Mouse (Mus musculus) lung, embryonic 15.5 days (tissue): ENCODE data around the gene Ubqln2. TPM values are rescaled to one million over a fixed set of nuclear protein-coding genes. Genes with fewer than 3 reads are reported as not detected.

Source experiments
- ATAC-seq: fragments of 200-750 bp; cut with Nextera tagmentation; 2 replicates; pipeline ENCODE4 v1.8.0; 2017; ENCODE audit warnings: moderate number of reproducible peaks, borderline replicate concordance; ENCODE audit not compliant: low FRiP score, low TSS enrichment; ENCODE audit errors: extremely low read depth
- H3K27ac ChIP-seq: fragments of 300-500 bp; sonication (generic); 2 replicates; pipeline ENCODE4 v1.5.1; 2015; ENCODE audit warnings: moderate library complexity, mild to moderate bottlenecking, inconsistent platforms
- H3K27me3 ChIP-seq: fragments of 300-500 bp; sonication (generic); 2 replicates; pipeline ENCODE4 v1.6.1; 2015; ENCODE audit warnings: inconsistent platforms
- H3K36me3 ChIP-seq: fragments of 300-500 bp; sonication (generic); 2 replicates; pipeline ENCODE4 v1.6.1; 2015; ENCODE audit warnings: inconsistent platforms
- H3K4me1 ChIP-seq: fragments of 300-500 bp; sonication (generic); 2 replicates; pipeline ENCODE4 v1.6.1; 2015; ENCODE audit warnings: inconsistent platforms
- H3K4me2 ChIP-seq: fragments of 300-500 bp; sonication (generic); 2 replicates; pipeline ENCODE4 v1.6.1; 2015; ENCODE audit warnings: inconsistent platforms, mild to moderate bottlenecking, moderate library complexity
- H3K4me3 ChIP-seq: fragments of 300-500 bp; sonication (generic); 2 replicates; pipeline ENCODE4 v1.5.1; 2015; ENCODE audit warnings: mild to moderate bottlenecking, inconsistent platforms
- H3K9ac ChIP-seq: fragments of 300-500 bp; sonication (generic); 2 replicates; pipeline ENCODE4 v1.6.1; 2015; ENCODE audit warnings: inconsistent platforms
- H3K9me3 ChIP-seq: fragments of 300-500 bp; sonication (generic); 2 replicates; pipeline ENCODE4 v1.6.1; 2016; ENCODE audit warnings: inconsistent platforms
- WGBS: fragments of 180-500 bp; shearing (Covaris S2); methylation state at CpG from one replicate; pipeline ENCODE4 v1.1.7; 2015; 5-methylcytosine and 5-hydroxymethylcytosine counted together
- polyA plus RNA-seq: library from polyadenylated mRNA; unstranded; fragments of >200 nt; fragmentation: Nextera tagmentation; extraction: Ambion mirVana; gene quantifications from 2 replicates; pipeline ENCODE4 v1.2.1, GENCODE M21; 2015

Gene Ubqln2
- polyA plus RNA-seq: 19.6 and 20.3 TPM in 2 replicates

GRCm38 (mm10) chrX:153497688-153498516 is at the start of gene Ubqln2:
Ubqln2 (plus strand) TSS chrX:153498227.
- no peaks in the 10 kb centered on the region for H3K36me3 ChIP-seq
- H3K9ac ChIP-seq: peak within 1 kb of the TSS; percentile 71
- H3K9me3 ChIP-seq: no peaks in the 10 kb centered on the region
- H3K4me3 ChIP-seq: peak within 1 kb of the TSS; percentile 58
- WGBS: 16% methylated on average over 72 of the region's 76 CpGs
- ATAC-seq: peak; percentile 93
- no peaks in the 10 kb centered on the region for H3K4me1 ChIP-seq
- H3K27ac ChIP-seq: peak within 1 kb of the TSS; percentile 95
- peak within 1 kb of the TSS; percentile 79 for H3K4me2 ChIP-seq
- no peaks in the 10 kb centered on the region for H3K27me3 ChIP-seq

GRCm38 (mm10) chrX:153451946-153452345 is 46.1 kb upstream of the Ubqln2 start:
- Histone ChIP-seq H3K9me3 (no peaks in the 10 kb centered on the region), H3K4me1 (no peaks in the 10 kb centered on the region), H3K4me3 (no peak overlapping the region), H3K9ac (no peak overlapping the region), H3K4me2 (no peak overlapping the region), H3K36me3 (no peaks in the 10 kb centered on the region), H3K27ac (no peak overlapping the region), H3K27me3 (no peaks in the 10 kb centered on the region)
- no peak for ATAC-seq
- whole genome bisulfite sequencing: 46% methylated on average over 5 of the region's 5 CpGs

GRCm38 (mm10) chrX:153476760-153477248 is 21.2 kb upstream of the Ubqln2 start:
- Histone ChIP-seq H3K36me3 (no peaks in the 10 kb centered on the region), H3K4me3 (no peak overlapping the region), H3K9me3 (no peaks in the 10 kb centered on the region), H3K27me3 (no peaks in the 10 kb centered on the region), H3K9ac (no peak overlapping the region), H3K4me1 (no peaks in the 10 kb centered on the region), H3K27ac (no peak overlapping the region), H3K4me2 (no peak overlapping the region)
- ATAC-seq: no peak
- 57% methylated on average over 8 of the region's 8 CpGs for WGBS

- 26% methylated on average over 3 of the region's 3 CpGs for WGBS
- Histone ChIP-seq H3K4me2 (no peak overlapping the region), H3K27me3 (no peaks in the 10 kb centered on the region), H3K36me3 (no peaks in the 10 kb centered on the region), H3K9me3 (no peaks in the 10 kb centered on the region), H3K4me3 (no peak overlapping the region), H3K4me1 (no peaks in the 10 kb centered on the region), H3K9ac (no peak overlapping the region), H3K27ac (no peak overlapping the region)
- no peak for ATAC-seq
Observed at GRCm38 (mm10) chrX:153492326-153492725, 5.7 kb upstream of the Ubqln2 start.

- WGBS: 25% methylated on average over 30 of the region's 30 CpGs
- Histone ChIP-seq H3K27ac (peak overlapping the region; percentile 95), H3K9me3 (no peaks in the 10 kb centered on the region), H3K4me3 (peak overlapping the region; percentile 58), H3K4me2 (peak overlapping the region; percentile 79), H3K9ac (peak overlapping the region; percentile 71), H3K27me3 (no peaks in the 10 kb centered on the region), H3K4me1 (no peaks in the 10 kb centered on the region), H3K36me3 (no peaks in the 10 kb centered on the region)
- 0 out of 2 replicates have a peak, but pooled peaks have one; percentile 9 for ATAC-seq
Observed at GRCm38 (mm10) chrX:153498665-153499293, 752 bp downstream of the Ubqln2 start.

GRCm38 (mm10) chrX:153499294-153500046 is 1.4 kb downstream of the Ubqln2 start:
- 35% methylated on average over 32 of the region's 32 CpGs for WGBS

GRCm38 (mm10) chrX:153500047-153500345 is 2.0 kb downstream of the Ubqln2 start:
- no peaks in the 10 kb centered on the region for H3K36me3 ChIP-seq
- WGBS: 27% methylated on average over 12 of the region's 12 CpGs
- H3K27ac ChIP-seq: no peak overlapping the region
- H3K27me3 ChIP-seq: no peaks in the 10 kb centered on the region
- peak overlapping the region; percentile 71 for H3K9ac ChIP-seq
- H3K4me1 ChIP-seq: no peaks in the 10 kb centered on the region
- ATAC-seq: no peak
- H3K9me3 ChIP-seq: no peaks in the 10 kb centered on the region
- H3K4me2 ChIP-seq: peak overlapping the region; percentile 79
- H3K4me3 ChIP-seq: peak overlapping the region; percentile 58

More at GRCm38 (mm10) chrX:153499294-153500046, 1.4 kb downstream of the Ubqln2 start:
- H3K36me3 ChIP-seq: no peaks in the 10 kb centered on the region
- ATAC-seq: no peak
- H3K4me3 ChIP-seq: peak overlapping the region; percentile 58
- H3K9me3 ChIP-seq: no peaks in the 10 kb centered on the region
- no peak overlapping the region for H3K27ac ChIP-seq
- H3K4me1 ChIP-seq: no peaks in the 10 kb centered on the region
- H3K4me2 ChIP-seq: peak overlapping the region; percentile 79
- peak overlapping the region; percentile 71 for H3K9ac ChIP-seq
- no peaks in the 10 kb centered on the region for H3K27me3 ChIP-seq

- 45% methylated on average over 9 of the region's 9 CpGs for WGBS
- Histone ChIP-seq H3K4me1 (no peaks in the 10 kb centered on the region), H3K36me3 (no peaks in the 10 kb centered on the region), H3K27ac (no peak overlapping the region), H3K9me3 (no peaks in the 10 kb centered on the region), H3K4me2 (no peak overlapping the region), H3K4me3 (no peak overlapping the region), H3K9ac (no peak overlapping the region), H3K27me3 (no peaks in the 10 kb centered on the region)
- no peak for ATAC-seq
Observed at GRCm38 (mm10) chrX:153505954-153506353, 7.9 kb downstream of the Ubqln2 start.

- ATAC-seq: no peak
- WGBS: 69% methylated on average over 5 of the region's 5 CpGs
- H3K4me3 ChIP-seq: no peak overlapping the region
Observed at GRCm38 (mm10) chrX:153515491-153515890, 17.5 kb downstream of the Ubqln2 start.

GRCm38 (mm10) chrX:153528399-153528798 is 30.4 kb downstream of the Ubqln2 start:
- Histone ChIP-seq H3K4me1 (no peaks in the 10 kb centered on the region), H3K27ac (no peak overlapping the region), H3K4me3 (no peak overlapping the region), H3K27me3 (no peaks in the 10 kb centered on the region), H3K4me2 (no peak overlapping the region), H3K9me3 (no peaks in the 10 kb centered on the region), H3K9ac (no peak overlapping the region), H3K36me3 (no peaks in the 10 kb centered on the region)
- 15% methylated on average over 2 of the region's 2 CpGs for WGBS
- no peak for ATAC-seq

More at GRCm38 (mm10) chrX:153515491-153515890, 17.5 kb downstream of the Ubqln2 start:
- H3K9me3 ChIP-seq: no peaks in the 10 kb centered on the region
- H3K27me3 ChIP-seq: no peaks in the 10 kb centered on the region
- H3K27ac ChIP-seq: no peak overlapping the region
- no peak overlapping the region for H3K4me2 ChIP-seq
- no peaks in the 10 kb centered on the region for H3K4me1 ChIP-seq
- H3K36me3 ChIP-seq: no peaks in the 10 kb centered on the region
- no peak overlapping the region for H3K9ac ChIP-seq
